Comparison of ENCODE assay signal across 9 mouse cellular contexts in genomic region chr1:75446656-75447055, GRCm38 (mm10). TPM values are rescaled to one million over a fixed set of nuclear protein-coding genes. Genes with fewer than 3 reads are reported as not detected.
DNase-seq lines count a peak whose midpoint lies in the region; ATAC-seq and TF ChIP-seq lines count a peak whose summit lies in the region.
"Had no signal": no experiment of that assay in that cellular context is flagged by ENCODE, and none has a peak within 500 bp of the region (broad histone marks: within the 10 kb centered on the region; RNA-seq: fewer than 3 reads in every experiment).

No protein-coding gene starts in this region.

- DNase-seq in intestine, embryonic 14.5 days (ENCODE audit: low spot score), result no peak
- DNase-seq in embryo, embryonic 11 days, result peak; percentile 75
- DNase-seq in midbrain, postnatal 0 days (ENCODE audit: low spot score), result no peak
- DNase-seq in frontal cortex, postnatal 36 days (ENCODE audit: low spot score in 2 of 2), result no peak
- DNase-seq in urinary bladder, postnatal 25 days (ENCODE audit: low spot score), result no peak
- no peak for DNase-seq in urinary bladder, postnatal 10 days (ENCODE audit: low spot score)

- no peaks in the 10 kb centered on the region for H3K9me3 ChIP-seq in intestine, embryonic 14.5 days (ENCODE audit: control insufficient read depth, low read length)
- H3K9me3 ChIP-seq in intestine, postnatal 0 days (ENCODE audit: control insufficient read depth), result no peaks in the 10 kb centered on the region
- no peaks in the 10 kb centered on the region for H3K9me3 ChIP-seq in hindbrain, embryonic 16.5 days (ENCODE audit: control insufficient read depth, low read length)
- H3K9me3 ChIP-seq in midbrain, postnatal 0 days (ENCODE audit: low read length), result no peaks in the 10 kb centered on the region
- H3K9me3 ChIP-seq: limb, embryonic 13.5 days had no signal

- peaks cover 57% of the 10 kb centered on the region for H3K27me3 ChIP-seq in intestine, embryonic 14.5 days (replicated peaks; ENCODE audit: control insufficient read depth, insufficient read depth, low read length)
- H3K27me3 ChIP-seq in intestine, postnatal 0 days (replicated peaks; ENCODE audit: control insufficient read depth, insufficient read depth, low read length), result peaks cover 57% of the 10 kb centered on the region
- H3K27me3 ChIP-seq in hindbrain, embryonic 16.5 days (replicated peaks; ENCODE audit: control insufficient read depth, insufficient read depth, low read length), result peaks cover 4% of the 10 kb centered on the region
- peaks cover 18% of the 10 kb centered on the region for H3K27me3 ChIP-seq in midbrain, postnatal 0 days (ENCODE audit: insufficient read depth, low read length)

- no peak for ATAC-seq in intestine, embryonic 14.5 days (replicated peaks; ENCODE audit: low FRiP score, low TSS enrichment, low read depth)
- no peak for ATAC-seq in intestine, postnatal 0 days
- ATAC-seq in hindbrain, embryonic 16.5 days, result no peak
- ATAC-seq in midbrain, postnatal 0 days (ENCODE audit: low FRiP score), result no peak

- H3K36me3 ChIP-seq in intestine, embryonic 14.5 days (ENCODE audit: control insufficient read depth, insufficient read depth, low read length), result no peaks in the 10 kb centered on the region
- H3K36me3 ChIP-seq in intestine, postnatal 0 days (ENCODE audit: control insufficient read depth, insufficient read depth), result peaks cover 19% of the 10 kb centered on the region; the same call in 1 of the 2 replicates
- H3K36me3 ChIP-seq in hindbrain, embryonic 16.5 days (ENCODE audit: control insufficient read depth, insufficient read depth, low read length), result peaks cover 2% of the 10 kb centered on the region; the same call in 1 of the 2 replicates
- H3K36me3 ChIP-seq in midbrain, postnatal 0 days (ENCODE audit: insufficient read depth, low read length), result no peaks in the 10 kb centered on the region

- peaks cover 31% of the 10 kb centered on the region for H3K4me1 ChIP-seq in intestine, embryonic 14.5 days (replicated peaks; ENCODE audit: control insufficient read depth, insufficient read depth, low read length)
- peaks cover 9% of the 10 kb centered on the region for H3K4me1 ChIP-seq in intestine, postnatal 0 days (replicated peaks; ENCODE audit: control insufficient read depth, insufficient read depth, low read length)
- peaks cover 87% of the 10 kb centered on the region for H3K4me1 ChIP-seq in hindbrain, embryonic 16.5 days (ENCODE audit: control insufficient read depth, insufficient read depth, low read depth, low read length)
- H3K4me1 ChIP-seq in midbrain, postnatal 0 days (ENCODE audit: insufficient read depth, low read length), result peaks cover 29% of the 10 kb centered on the region

- H3K4me2 ChIP-seq in intestine, embryonic 14.5 days (ENCODE audit: low read length), result peak overlapping the region; percentile 49
- H3K4me2 ChIP-seq in intestine, postnatal 0 days (replicated peaks; ENCODE audit: low read depth), result no peak overlapping the region
- H3K4me2 ChIP-seq in hindbrain, embryonic 16.5 days (ENCODE audit: low read length), result peak overlapping the region; percentile 18
- peak overlapping the region; percentile 78; the same call in 1 of the 2 replicates for H3K4me2 ChIP-seq in midbrain, postnatal 0 days (ENCODE audit: low read depth, low read length, poor library complexity, severe bottlenecking)

- no peak overlapping the region for H3K4me3 ChIP-seq in intestine, embryonic 14.5 days (ENCODE audit: low read depth, low read length)
- H3K4me3 ChIP-seq in intestine, postnatal 0 days (ENCODE audit: low read depth, low read length), result no peak overlapping the region
- no peak overlapping the region for H3K4me3 ChIP-seq in hindbrain, embryonic 16.5 days (ENCODE audit: low read length)
- no peak overlapping the region for H3K4me3 ChIP-seq in midbrain, postnatal 0 days (ENCODE audit: low read depth, low read length)

- WGBS in intestine, embryonic 14.5 days, result 4% methylated on average over 20 of the region's 20 CpGs
- 7% methylated on average over 20 of the region's 20 CpGs for WGBS in intestine, postnatal 0 days
- 7% methylated on average over 19 of the region's 20 CpGs for WGBS in hindbrain, embryonic 16.5 days
- WGBS in midbrain, postnatal 0 days, result 11% methylated on average over 20 of the region's 20 CpGs

- H3K9ac ChIP-seq in intestine, embryonic 14.5 days (ENCODE audit: low read length), result no peak overlapping the region
- no peak overlapping the region for H3K9ac ChIP-seq in intestine, postnatal 0 days (ENCODE audit: low read depth, low read length)
- H3K9ac ChIP-seq in hindbrain, embryonic 16.5 days (ENCODE audit: low read depth, low read length), result peak overlapping the region; percentile 43; the same call in 1 of the 2 replicates
- H3K9ac ChIP-seq in midbrain, postnatal 0 days (replicated peaks; ENCODE audit: low read length, poor library complexity, severe bottlenecking), result peak overlapping the region; percentile 24; the same call in 1 of the 2 replicates

- no peak for TF ChIP-seq CTCF in intestine, postnatal 0 days (IDR thresholded peaks at IDR 0.05; ENCODE audit: low read depth)
- no peak for TF ChIP-seq CTCF in midbrain, postnatal 0 days (IDR thresholded peaks at IDR 0.05)

- H3K27ac ChIP-seq in intestine, embryonic 14.5 days (ENCODE audit: low read depth), result 0 out of 2 replicates have a peak overlapping the region, but pooled peaks have one; percentile 22
- H3K27ac ChIP-seq in intestine, postnatal 0 days (ENCODE audit: low read depth, low read length), result no peak overlapping the region
- H3K27ac ChIP-seq in hindbrain, embryonic 16.5 days (ENCODE audit: low read depth, low read length), result no peak overlapping the region
- H3K27ac ChIP-seq in midbrain, postnatal 0 days (ENCODE audit: low read depth, low read length), result peak overlapping the region; percentile 67
- H3K27ac ChIP-seq: limb, embryonic 13.5 days had no signal

RNA-seq across cellular contexts. Expression of gene Asic4, which starts 3.6 kb away (rescaled TPM):
- polyA plus RNA-seq in intestine, embryonic 14.5 days (2014; fragmentation: Nextera tagmentation; extraction: Ambion mirVana), result 0.47 and 1.0 TPM in 2 replicates
- polyA plus RNA-seq in intestine, postnatal 0 days (2015; fragmentation: Nextera tagmentation; extraction: Ambion mirVana), result 0.97 and 1.2 TPM in 2 replicates
- 20.3 and 21.6 TPM in 2 replicates for polyA plus RNA-seq in hindbrain, embryonic 16.5 days (2015; fragmentation: Nextera tagmentation; extraction: Ambion mirVana)
- 180 and 188 TPM in 2 replicates for total RNA-seq in midbrain, postnatal 0 days (2014; rRNA removed)
- 54.8 and 60.0 TPM in 2 replicates for polyA plus RNA-seq in midbrain, postnatal 0 days (2015; fragmentation: Nextera tagmentation; extraction: Ambion mirVana)

RNA-seq across cellular contexts. Expression of gene Gmppa, which starts 10.9 kb away (rescaled TPM):
- polyA plus RNA-seq in intestine, embryonic 14.5 days (2014; fragmentation: Nextera tagmentation; extraction: Ambion mirVana), result 69.4 and 72.1 TPM in 2 replicates
- 121 and 124 TPM in 2 replicates for polyA plus RNA-seq in intestine, postnatal 0 days (2015; fragmentation: Nextera tagmentation; extraction: Ambion mirVana)
- 77.8 and 78.4 TPM in 2 replicates for polyA plus RNA-seq in hindbrain, embryonic 16.5 days (2015; fragmentation: Nextera tagmentation; extraction: Ambion mirVana)
- 77.1 and 94.9 TPM in 2 replicates for total RNA-seq in midbrain, postnatal 0 days (2014; rRNA removed)
- polyA plus RNA-seq in midbrain, postnatal 0 days (2015; fragmentation: Nextera tagmentation; extraction: Ambion mirVana), result 67.4 and 76.1 TPM in 2 replicates

RNA-seq across cellular contexts. Expression of gene Chpf, which starts 32.5 kb away (rescaled TPM):
- polyA plus RNA-seq in intestine, embryonic 14.5 days (2014; fragmentation: Nextera tagmentation; extraction: Ambion mirVana), result 36.7 and 42.8 TPM in 2 replicates
- 21.8 and 22.3 TPM in 2 replicates for polyA plus RNA-seq in intestine, postnatal 0 days (2015; fragmentation: Nextera tagmentation; extraction: Ambion mirVana)
- 42.1 and 46.4 TPM in 2 replicates for polyA plus RNA-seq in hindbrain, embryonic 16.5 days (2015; fragmentation: Nextera tagmentation; extraction: Ambion mirVana)
- 125 and 132 TPM in 2 replicates for total RNA-seq in midbrain, postnatal 0 days (2014; rRNA removed)
- polyA plus RNA-seq in midbrain, postnatal 0 days (2015; fragmentation: Nextera tagmentation; extraction: Ambion mirVana), result 60.0 and 60.8 TPM in 2 replicates

RNA-seq across cellular contexts. Expression of gene Tmem198, which starts 32.7 kb away (rescaled TPM):
- 1.9 and 2.6 TPM in 2 replicates for polyA plus RNA-seq in intestine, embryonic 14.5 days (2014; fragmentation: Nextera tagmentation; extraction: Ambion mirVana)
- 1.3 and 1.6 TPM in 2 replicates for polyA plus RNA-seq in intestine, postnatal 0 days (2015; fragmentation: Nextera tagmentation; extraction: Ambion mirVana)
- polyA plus RNA-seq in hindbrain, embryonic 16.5 days (2015; fragmentation: Nextera tagmentation; extraction: Ambion mirVana), result 50.5 and 52.5 TPM in 2 replicates
- total RNA-seq in midbrain, postnatal 0 days (2014; rRNA removed), result 52.4 and 57.8 TPM in 2 replicates
- 49.4 and 50.4 TPM in 2 replicates for polyA plus RNA-seq in midbrain, postnatal 0 days (2015; fragmentation: Nextera tagmentation; extraction: Ambion mirVana)

RNA-seq across cellular contexts. Expression of gene Obsl1, which starts 59.6 kb away (rescaled TPM):
- 80.9 and 88.4 TPM in 2 replicates for polyA plus RNA-seq in intestine, embryonic 14.5 days (2014; fragmentation: Nextera tagmentation; extraction: Ambion mirVana)
- polyA plus RNA-seq in intestine, postnatal 0 days (2015; fragmentation: Nextera tagmentation; extraction: Ambion mirVana), result 17.1 and 17.6 TPM in 2 replicates
- polyA plus RNA-seq in hindbrain, embryonic 16.5 days (2015; fragmentation: Nextera tagmentation; extraction: Ambion mirVana), result 25.4 and 26.1 TPM in 2 replicates
- total RNA-seq in midbrain, postnatal 0 days (2014; rRNA removed), result 40.7 and 45.9 TPM in 2 replicates
- 24.2 TPM in 2 replicates for polyA plus RNA-seq in midbrain, postnatal 0 days (2015; fragmentation: Nextera tagmentation; extraction: Ambion mirVana)

Comparison
In these comparisons a context has a peak if more than half of its experiments do, and no peak if none do; other contexts are left out.
1. H3K27ac ChIP-seq: peak in intestine, embryonic 14.5 days (single experiment) and midbrain, postnatal 0 days (single experiment); none in intestine, postnatal 0 days (single experiment) and hindbrain, embryonic 16.5 days (single experiment).
2. H3K9ac ChIP-seq: peak in hindbrain, embryonic 16.5 days (single experiment) and midbrain, postnatal 0 days (single experiment); none in intestine, embryonic 14.5 days (single experiment) and intestine, postnatal 0 days (single experiment).